Mouse (Mus musculus) testis, postnatal 10 days (tissue): ENCODE measurements at regions not wholly inside any gene's neighbourhood (a gene's known extent, or its start where the extent isn't known, plus 50 kb on each side); places are given as distances from the start of the nearest gene placed in this dataset.
"Not testable (repeated sequence)": the region's sequence is repeated elsewhere in the genome, so short reads cannot be mapped to it uniquely, and the experiment has no call there.

Experiments
- DNase-seq: peaks from one replicate; pipeline ENCODE4 v3.0.0; 2021; ENCODE audit warnings: low spot score

DNA sequence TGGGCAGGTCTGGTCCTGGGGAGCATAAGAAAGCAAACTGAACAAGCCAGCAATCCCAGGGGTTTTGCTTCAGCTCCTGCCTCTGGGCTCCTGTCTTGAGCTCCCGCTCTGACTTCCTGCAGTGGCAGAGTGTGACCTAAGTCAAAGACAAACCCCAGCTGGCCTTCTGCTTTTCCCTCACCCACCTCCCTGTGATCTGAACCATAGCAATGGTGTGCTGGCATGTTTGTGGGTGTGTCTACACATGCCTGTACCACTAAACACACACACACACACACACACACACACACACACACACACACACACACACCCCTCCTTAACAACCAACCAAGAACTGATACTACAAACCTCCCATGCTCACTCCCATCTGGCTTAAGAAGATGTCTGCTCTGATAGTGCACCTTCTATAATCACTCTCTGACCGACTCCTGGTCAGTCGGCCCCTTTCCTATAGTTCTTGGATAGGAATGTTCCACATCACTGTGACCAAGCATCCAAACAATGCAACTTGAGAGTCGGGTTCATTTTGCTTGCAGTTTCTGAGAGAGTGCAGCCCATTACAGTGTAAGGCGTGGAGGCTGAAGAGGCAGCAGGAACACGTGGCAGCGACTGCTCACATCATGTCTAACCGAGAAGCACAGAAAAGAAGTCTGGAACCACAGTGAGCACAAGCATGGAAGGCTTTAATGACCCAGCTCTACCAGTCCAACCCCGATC is 134.4 kb downstream of the Tcp10c start:
- DNase-seq, result no peak

- not testable (repeated sequence) for DNase-seq
These were observed 137.9 kb downstream of the Tcp10c start for GRCm38 (mm10) chr17:13492239-13492638.

DNA sequence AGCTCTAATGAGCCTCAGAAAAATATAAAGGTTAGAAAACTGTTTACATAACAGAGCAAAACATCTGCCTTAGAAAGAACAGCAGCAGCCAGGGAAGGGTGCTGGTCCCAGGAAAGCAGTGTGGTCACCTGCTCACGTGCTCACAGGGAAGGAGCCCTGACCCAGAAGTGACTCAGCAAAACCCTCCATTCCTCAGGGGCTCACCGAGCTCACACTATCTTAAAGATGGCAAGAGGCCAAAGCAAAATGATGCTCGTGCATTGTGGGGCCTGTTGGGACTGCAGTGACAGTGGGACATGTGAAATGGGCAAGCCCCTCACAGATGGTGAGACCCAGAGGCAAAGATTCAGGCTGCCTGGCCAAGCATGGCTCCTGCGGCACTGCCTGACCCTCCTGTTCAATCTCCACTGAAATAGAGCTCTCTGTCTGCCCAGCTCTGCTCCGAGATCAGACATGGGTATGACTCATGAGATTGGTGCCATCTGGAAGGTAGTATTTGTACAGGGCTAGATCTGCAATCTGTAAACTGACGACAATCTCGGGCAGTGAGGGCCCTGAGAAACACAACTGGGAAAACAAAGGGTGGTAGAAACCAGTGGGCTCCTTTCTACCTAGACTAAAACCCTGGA is 138.4 kb downstream of the Tcp10c start:
- DNase-seq, result not testable (repeated sequence)

- DNase-seq, result not testable (repeated sequence)
These were observed 139.5 kb downstream of the Tcp10c start for GRCm38 (mm10) chr17:13493866-13494265.

DNA sequence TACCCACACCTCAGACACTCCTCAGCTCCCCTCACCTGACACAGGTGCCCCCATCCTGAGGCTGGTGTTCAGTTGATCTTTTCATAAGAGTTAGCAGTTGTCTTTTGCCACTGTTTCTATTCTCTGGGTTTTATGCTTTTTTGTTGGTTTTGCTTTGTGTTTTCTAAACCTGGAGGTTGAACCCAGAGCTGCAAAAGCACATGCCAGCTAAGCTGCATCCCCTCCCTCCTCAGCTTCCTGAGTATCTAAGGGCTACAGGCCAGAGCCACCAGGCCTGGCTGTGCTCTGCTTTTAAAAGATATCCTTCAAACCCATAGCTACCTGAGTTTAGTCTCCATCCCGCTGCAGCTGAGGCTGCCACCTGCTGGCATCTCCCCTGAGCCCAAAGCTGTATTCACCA is 140.1 kb downstream of the Tcp10c start:
- DNase-seq, result not testable (repeated sequence)

GRCm38 (mm10) chr17:13504365-13504764 is 150.0 kb downstream of the Tcp10c start:
- DNase-seq, result not testable (repeated sequence)

DNA sequence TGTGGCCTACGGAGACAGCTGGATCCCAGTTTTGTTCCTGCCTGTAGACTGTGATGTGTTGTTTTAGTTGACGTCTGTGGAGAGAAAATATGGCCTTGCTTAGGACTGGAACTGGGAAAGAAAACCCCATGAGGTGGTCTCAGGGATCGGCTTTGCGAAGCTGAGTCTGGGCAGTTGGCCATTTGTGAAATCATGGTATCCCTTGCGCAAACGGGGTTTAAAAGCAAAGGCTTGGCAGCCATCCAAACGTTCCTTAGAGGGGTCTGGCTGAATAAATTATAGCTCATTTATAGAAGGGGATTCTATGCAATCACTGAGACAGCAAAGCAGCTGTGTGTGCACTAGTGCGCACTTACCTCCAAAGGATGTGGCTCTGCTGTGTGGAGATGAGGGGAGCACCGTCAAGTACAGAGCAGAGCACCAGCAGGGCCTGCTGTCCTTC is 150.5 kb downstream of the Tcp10c start:
- not testable (repeated sequence) for DNase-seq

- DNase-seq, result not testable (repeated sequence)
These were observed 153.2 kb downstream of the Tcp10c start for GRCm38 (mm10) chr17:13507397-13508063.

DNA sequence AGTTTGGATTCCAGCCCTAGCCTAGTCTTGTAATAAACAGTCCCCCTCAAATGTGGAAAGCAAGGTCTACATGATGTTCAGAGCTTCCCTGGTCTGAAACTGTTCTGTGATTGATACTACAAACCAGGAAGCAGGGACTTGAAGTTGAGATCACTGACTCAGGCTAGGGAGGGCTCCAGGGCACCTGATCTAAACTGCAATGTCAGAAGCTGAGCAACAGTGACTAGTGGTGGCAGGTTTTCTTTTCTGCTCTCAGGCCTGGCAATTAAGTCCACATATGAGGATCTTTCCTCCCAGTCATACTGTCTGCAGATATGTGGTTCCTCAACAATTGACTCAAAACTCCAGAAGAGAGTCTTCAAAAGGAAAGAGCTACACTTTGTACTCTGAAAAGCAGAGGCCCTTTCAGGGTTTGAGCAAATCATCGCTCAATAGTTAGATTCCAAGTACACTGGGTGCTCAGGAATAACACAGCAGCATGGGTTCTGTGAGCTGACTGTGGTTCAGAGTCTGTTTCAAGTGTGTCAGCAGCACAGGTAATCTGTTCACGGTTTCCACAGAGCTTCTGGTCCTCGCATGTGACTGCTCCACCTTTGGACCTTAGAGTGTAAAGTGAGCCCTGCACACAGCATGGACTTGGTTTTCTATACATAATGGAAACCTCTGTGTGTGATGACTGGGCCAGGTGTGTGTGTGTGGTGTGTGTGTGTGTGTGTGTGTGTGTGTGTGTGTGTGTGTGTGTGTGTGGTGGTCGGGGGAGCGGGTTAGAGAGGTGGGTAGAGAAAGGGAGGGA is 165.2 kb downstream of the Tcp10c start:
- not testable (repeated sequence) for DNase-seq

GRCm38 (mm10) chr17:13532579-13532978 is 178.2 kb downstream of the Tcp10c start:
- not testable (repeated sequence) for DNase-seq

- DNase-seq, result no peak
These were observed 186.3 kb downstream of the Tcp10c start for GRCm38 (mm10) chr17:13540446-13541241.

DNA sequence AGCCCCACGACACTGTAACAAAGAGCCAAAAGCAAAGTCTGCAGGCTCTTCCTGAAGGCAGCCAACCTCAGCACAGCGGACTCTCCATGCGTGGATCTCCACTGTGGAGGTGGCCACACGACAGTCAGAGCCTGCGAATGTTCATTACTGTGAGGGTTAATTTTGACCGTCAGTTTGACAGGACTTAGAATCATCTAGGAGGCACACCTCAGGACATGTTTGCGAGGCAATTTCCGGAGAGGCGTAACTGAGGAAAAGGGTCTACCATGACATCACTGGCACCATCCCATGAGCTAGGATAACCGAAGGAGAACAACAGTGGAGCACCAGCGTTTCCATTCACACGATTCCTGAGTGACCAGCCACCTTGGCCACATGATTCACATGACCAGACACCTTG is 186.9 kb downstream of the Tcp10c start:
- DNase-seq, result no peak

DNA sequence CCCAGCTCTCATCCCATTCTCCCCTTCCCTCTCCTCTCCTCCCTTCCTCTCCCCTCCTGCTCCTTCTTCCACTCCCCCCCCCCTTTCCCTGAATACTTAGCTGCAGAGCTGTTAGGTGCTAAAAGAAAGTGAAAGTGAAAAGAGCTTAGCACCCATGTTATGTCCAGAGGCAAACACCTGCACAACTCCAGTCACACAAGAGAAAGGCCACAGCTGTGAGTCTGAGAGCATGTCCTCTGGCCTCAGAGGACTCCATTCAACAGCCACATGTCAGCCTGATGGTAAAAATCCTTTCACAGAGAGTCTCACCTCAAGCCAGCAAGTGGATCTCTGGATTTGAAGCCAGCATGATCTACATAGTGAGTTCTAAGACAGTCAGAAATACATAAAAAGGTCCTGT is 187.9 kb downstream of the Tcp10c start:
- DNase-seq, result no peak

GRCm38 (mm10) chr17:13542856-13543255 is 188.5 kb downstream of the Tcp10c start:
- no peak for DNase-seq

DNA sequence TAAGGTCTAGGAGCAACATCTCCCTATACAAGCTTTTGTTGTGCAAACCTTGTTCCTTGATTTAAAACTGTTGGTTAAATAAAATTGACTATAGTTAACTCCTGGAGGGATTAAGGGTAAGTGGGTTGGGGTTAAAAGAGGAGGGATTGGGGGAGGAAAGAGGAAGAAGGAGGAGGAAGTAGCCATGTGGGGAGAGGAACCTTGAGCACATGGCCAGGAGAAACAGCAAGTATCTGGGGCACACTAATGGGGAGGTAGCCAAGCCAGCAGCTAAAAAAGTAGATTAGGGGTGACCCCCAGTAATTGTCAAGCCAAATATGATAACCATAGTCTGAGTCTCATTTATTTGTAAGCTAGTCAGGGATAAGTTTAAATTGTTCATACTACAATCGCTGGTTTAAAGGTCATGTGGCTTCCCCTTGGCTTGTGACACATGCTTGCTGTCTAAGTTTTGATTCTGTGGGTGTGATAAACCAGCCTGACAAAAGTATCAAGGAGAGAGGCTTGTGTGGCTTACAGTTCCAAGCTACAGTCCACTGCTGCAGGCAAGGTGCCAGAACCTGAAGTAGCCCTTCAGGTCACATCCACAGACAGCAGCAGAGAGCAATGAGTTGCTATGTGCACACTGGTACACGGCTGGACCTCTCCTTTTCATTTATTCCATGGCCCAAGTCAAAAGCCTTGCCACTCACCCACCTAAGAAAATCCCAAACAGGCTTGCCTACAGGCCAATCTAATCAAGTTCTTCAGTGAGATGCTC is 189.8 kb downstream of the Tcp10c start:
- DNase-seq, result peak; percentile 56

DNA sequence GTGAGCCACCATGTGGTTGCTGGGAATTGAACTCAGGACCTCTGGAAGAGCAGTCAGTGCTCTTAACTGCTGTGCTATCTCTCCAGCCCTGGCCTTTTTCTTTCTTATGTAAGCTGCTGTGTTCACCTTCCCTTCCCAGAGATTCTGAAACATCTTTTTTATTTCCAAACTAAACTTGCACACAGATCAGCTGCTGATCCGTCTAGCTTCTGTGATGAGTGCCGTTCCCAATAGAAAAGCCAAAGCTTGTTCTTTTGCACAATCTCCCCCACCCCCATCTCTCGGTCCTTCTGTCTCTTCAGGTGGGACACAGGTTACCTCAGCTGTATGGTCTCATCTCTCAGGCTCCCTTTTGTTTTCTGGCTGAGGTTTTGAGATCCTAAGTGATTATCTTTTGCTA is 191.9 kb downstream of the Tcp10c start:
- no peak for DNase-seq

DNA sequence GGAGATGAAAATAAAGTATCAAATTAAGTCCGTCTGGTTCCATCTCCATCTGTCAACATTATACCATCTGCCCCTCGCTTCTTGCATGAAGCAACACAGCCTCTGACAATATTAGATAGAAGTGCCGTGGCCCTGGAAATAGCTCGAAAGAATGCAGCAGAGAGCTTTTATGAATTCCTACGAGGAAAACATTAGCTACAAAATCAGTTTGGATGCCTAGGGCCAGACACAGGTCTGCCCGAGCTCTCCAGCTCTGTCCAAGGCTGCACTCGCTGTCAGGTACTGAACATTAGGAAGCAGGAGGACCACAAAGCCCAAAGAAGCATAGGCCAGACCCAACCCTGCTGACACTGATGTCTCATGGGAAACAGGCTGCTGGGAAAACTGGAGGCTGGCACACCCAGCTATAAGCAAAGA is 192.3 kb downstream of the Tcp10c start:
- no peak for DNase-seq

DNA sequence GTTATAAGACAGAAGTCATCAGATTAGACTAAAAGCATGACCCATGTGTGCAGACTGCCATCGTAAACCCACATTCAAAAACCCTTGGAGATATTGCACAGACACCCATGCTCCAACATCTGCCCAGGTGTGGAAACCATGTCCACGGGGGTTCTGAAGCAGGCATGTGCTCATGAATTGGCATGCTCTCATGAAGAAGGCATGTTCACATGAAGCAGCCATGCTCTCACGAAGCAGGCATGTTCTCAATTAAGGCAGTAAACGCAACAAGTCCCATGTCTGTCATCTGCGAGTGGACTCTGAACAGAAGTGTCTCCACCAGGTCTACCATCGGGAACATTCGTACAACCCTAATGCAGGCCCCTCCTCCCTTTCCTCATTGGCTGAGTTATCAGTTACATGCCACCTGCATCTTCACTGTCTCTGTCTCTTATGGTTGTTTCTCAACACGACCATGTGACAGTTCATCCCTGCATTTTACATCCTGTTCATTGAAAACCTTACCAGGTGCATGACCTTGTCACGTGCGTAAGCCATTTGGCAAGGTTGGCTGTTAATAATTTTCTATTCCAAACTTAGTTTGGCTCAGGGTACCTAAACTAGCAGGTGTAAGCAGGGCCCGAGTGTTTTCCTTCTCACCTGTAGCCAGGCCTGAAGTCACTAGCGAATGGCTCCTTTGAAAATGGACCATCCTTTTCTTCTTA is 193.4 kb downstream of the Tcp10c start:
- no peak for DNase-seq

- DNase-seq, result no peak
These were observed 195.9 kb downstream of the Tcp10c start for GRCm38 (mm10) chr17:13549975-13550895.
